Mouse (Mus musculus) hindbrain, embryonic 15.5 days (tissue): ENCODE measurements around the gene Gorasp2. TPM values are rescaled to one million over a fixed set of nuclear protein-coding genes. Genes with fewer than 3 reads are reported as not detected.
A peak's percentile ranks its signal among the peaks of the same experiment; 100 is the strongest.

Source experiments
- ATAC-seq: fragments of 200-750 bp; cut with Nextera tagmentation; 2 replicates; pipeline ENCODE4 v1.8.0; 2017; ENCODE audit warnings: low read depth, moderate number of reproducible peaks, moderate TSS enrichment; ENCODE audit not compliant: low FRiP score
- H3K27ac ChIP-seq: fragments of 300-500 bp; sonication (generic); replicated peaks from 2 replicates; pipeline ENCODE4 v1.5.1; 2015; ENCODE audit warnings: mild to moderate bottlenecking, inconsistent platforms
- H3K27me3 ChIP-seq: fragments of 300-500 bp; sonication (generic); 2 replicates; pipeline ENCODE4 v1.6.1; 2015; ENCODE audit warnings: control low read depth, inconsistent platforms
- H3K36me3 ChIP-seq: fragments of 300-500 bp; sonication (generic); 2 replicates; pipeline ENCODE4 v1.6.1; 2015; ENCODE audit warnings: control low read depth, inconsistent platforms
- H3K4me1 ChIP-seq: fragments of 300-500 bp; sonication (generic); replicated peaks from 2 replicates; pipeline ENCODE4 v1.6.1; 2015; ENCODE audit warnings: control low read depth, inconsistent platforms
- H3K4me2 ChIP-seq: fragments of 300-500 bp; sonication (generic); 2 replicates; pipeline ENCODE4 v1.6.1; 2015; ENCODE audit warnings: moderate library complexity, mild to moderate bottlenecking, inconsistent platforms
- H3K4me3 ChIP-seq: fragments of 300-500 bp; sonication (generic); 2 replicates; pipeline ENCODE4 v1.5.1; 2015; ENCODE audit warnings: mild to moderate bottlenecking, inconsistent platforms
- H3K9ac ChIP-seq: fragments of 300-500 bp; sonication (generic); 2 replicates; pipeline ENCODE4 v1.6.1; 2015; ENCODE audit warnings: inconsistent platforms
- H3K9me3 ChIP-seq: fragments of 300-500 bp; sonication (generic); 2 replicates; pipeline ENCODE4 v1.6.1; 2016; ENCODE audit warnings: control low read depth, inconsistent platforms
- WGBS: fragments of 180-500 bp; shearing (Covaris S2); methylation state at CpG from one replicate; pipeline ENCODE4 v1.1.7; 2015; 5-methylcytosine and 5-hydroxymethylcytosine counted together
- polyA plus RNA-seq: library from polyadenylated mRNA; unstranded; fragments of >200 nt; fragmentation: Nextera tagmentation; extraction: Ambion mirVana; gene quantifications from 2 replicates; pipeline ENCODE4 v1.2.1, GENCODE M21; 2015

Gene Gorasp2
- 134 and 144 TPM in 2 replicates for polyA plus RNA-seq

DNA sequence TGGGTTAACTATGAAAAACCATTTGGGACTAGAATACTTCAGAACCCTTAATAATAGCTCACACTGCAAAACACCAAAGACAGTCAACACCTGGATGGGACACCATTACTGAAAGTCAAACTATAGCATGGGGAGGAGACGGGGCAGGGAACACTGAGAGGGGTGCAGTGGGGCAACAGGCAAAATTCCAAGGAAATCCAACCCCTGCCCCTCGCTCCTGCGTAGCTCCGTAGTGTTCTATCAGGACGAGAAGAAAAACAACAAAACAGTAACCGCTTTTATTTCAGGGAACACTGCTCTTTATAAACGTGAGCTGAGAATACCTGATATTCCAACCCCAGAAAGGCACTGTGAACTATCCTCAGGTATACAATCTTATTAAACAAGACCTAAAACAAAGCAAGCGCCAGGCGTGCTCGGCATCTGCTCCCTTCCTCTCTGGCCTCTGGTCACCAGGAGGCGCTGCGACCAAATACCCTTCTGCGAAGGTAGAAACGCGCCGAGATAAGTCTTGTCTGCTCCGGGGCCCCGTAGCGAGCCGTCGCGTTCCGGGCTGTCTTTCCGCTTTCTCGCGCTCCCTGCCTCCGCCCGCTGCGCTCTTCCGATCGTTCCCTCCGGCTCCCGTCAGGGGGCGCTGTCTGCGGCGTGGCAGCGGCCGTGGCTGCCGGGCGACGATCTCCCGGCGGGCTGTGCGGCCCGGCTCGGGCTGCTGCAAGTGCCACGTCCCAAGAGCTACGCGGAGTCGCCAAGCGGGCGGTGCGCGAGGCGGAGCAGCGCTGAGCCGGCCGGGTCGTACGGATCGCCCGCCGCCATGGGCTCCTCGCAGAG lies at the start of gene Gorasp2:
Gene Gorasp2, plus strand, starts transcription at position 690 of the 828 bp plus-strand sequence.
- H3K4me3 ChIP-seq = peak within 1 kb of the TSS; percentile 93
- peaks cover 23% of the 10 kb centered on the region for H3K4me1 ChIP-seq
- H3K4me2 ChIP-seq = peak within 1 kb of the TSS; percentile 64
- WGBS = 2% methylated on average over 64 of the region's 64 CpGs
- H3K9me3 ChIP-seq = no peaks in the 10 kb centered on the region
- peak; percentile 96 for ATAC-seq
- H3K9ac ChIP-seq = peak within 1 kb of the TSS; percentile 96
- no peaks in the 10 kb centered on the region for H3K36me3 ChIP-seq
- no peaks in the 10 kb centered on the region for H3K27me3 ChIP-seq
- peak within 1 kb of the TSS; percentile 86 for H3K27ac ChIP-seq

DNA sequence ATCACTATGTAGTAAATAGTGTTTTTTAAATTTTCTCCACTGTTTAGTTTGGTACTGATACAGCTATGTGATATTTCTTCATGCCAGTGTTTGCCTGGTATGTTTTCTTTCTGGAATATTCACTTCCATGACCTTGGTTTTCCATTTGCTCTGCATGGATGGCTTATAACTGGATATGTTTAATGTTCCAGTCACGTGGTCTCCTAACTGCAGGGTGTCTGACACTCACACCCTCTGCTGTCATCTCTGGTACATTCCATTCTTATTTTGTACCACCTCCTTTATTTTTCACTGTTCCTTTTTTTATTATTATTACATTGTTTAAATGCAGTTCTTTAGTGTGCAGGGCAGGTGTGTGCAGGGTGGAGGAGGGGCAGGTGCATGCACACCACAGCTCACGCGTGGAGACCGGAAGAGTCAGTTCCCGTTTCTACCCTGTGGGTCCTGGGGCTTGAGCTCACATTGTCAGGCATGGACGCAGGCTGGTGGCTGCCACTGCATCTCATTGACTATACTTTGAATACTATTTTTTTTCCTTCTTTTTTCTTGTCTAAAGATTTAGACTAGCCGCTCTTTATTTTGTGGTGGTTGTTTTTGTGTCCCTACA lies 46.5 kb upstream of the Gorasp2 start:
- Histone ChIP-seq H3K4me2 (no peak overlapping the region), H3K4me3 (no peak overlapping the region)
- WGBS = 86% methylated on average over 7 of the region's 7 CpGs

DNA sequence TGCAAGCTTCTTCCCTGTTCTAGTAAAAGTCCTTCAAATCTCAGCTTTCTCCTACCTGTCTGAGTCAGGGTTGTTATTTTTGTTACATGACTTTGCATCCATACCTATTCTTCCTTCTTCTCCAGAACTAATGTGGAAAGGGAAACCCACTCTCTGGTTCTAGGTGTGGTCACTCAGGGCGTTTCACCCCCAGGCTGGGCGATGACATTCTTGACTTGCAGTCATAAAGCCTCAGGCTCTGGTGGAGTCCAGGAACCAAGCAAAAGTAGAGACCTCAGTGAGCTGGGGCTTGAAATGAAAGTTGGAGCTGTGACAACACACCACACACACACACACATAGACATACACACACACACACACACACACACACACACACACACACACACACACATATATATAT lies 45.3 kb upstream of the Gorasp2 start:
- ATAC-seq = no peak
- Histone ChIP-seq H3K27me3 (no peaks in the 10 kb centered on the region), H3K9me3 (no peaks in the 10 kb centered on the region), H3K4me1 (no peaks in the 10 kb centered on the region), H3K4me2 (no peak overlapping the region), H3K36me3 (no peaks in the 10 kb centered on the region), H3K9ac (no peak overlapping the region), H3K27ac (no peak overlapping the region), H3K4me3 (no peak overlapping the region)
- WGBS = 80% methylated on average over 2 of the region's 2 CpGs

More for the DNA sequence above, 46.5 kb upstream of the Gorasp2 start:
- no peak for ATAC-seq
- Histone ChIP-seq H3K27me3 (no peaks in the 10 kb centered on the region), H3K4me1 (no peaks in the 10 kb centered on the region), H3K9me3 (no peaks in the 10 kb centered on the region), H3K36me3 (no peaks in the 10 kb centered on the region), H3K27ac (no peak overlapping the region), H3K9ac (no peak overlapping the region)

DNA sequence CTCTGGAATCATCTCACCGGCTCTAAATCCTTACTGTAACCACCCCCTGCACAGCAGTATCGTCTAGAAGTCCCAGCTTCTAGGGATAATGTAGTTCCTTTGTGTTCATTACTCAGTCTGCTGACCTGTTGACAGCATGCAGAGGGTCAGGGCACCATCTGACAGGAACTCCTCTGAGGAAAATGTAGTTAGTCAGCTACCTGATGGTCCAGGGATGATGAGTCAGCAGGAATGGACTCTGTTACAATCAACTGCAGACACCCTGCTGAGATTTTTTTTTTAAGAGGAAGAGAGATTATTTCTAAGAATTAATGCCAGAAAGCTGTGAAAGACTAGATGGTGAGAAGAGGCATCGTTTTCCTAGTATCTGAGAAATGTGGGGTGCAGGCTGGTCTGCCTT lies 44.8 kb upstream of the Gorasp2 start:
- H3K27me3 ChIP-seq = no peaks in the 10 kb centered on the region
- ATAC-seq = no peak
- no peak overlapping the region for H3K9ac ChIP-seq
- H3K9me3 ChIP-seq = no peaks in the 10 kb centered on the region
- no peak overlapping the region for H3K4me2 ChIP-seq
- no peak overlapping the region for H3K27ac ChIP-seq
- whole genome bisulfite sequencing = 60% methylated on average over 3 of the region's 3 CpGs
- H3K4me3 ChIP-seq = no peak overlapping the region
- H3K36me3 ChIP-seq = no peaks in the 10 kb centered on the region
- no peaks in the 10 kb centered on the region for H3K4me1 ChIP-seq

DNA sequence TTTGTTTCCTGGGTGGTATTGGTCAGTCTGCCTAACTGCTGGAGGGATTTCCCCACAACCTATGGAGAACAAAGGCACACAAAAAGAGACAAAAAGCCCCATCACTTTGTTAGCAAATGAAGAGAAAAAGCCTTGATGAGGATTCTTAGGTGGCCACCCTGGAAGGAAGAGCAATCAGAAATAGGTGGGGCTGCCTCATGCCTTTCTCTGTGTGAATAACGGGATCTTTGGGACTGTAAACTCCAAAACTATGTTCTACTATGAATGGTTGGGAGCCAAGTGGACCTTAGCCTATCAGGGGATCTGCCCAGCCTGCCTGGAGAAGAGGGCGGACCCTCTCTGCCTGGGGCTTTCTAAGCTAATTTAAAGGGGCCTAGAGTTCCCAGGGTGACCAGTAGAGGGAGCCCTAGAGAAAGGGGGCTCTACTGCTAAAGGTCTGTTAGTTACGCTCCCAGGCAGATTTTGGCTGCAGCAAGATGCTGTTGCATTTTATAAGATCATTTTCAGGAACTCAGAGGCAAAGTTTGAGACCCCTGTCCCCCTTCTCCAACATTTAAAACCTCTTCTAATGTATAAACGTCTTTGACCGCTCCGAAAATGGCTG lies 42.0 kb upstream of the Gorasp2 start:
- H3K27me3 ChIP-seq = no peaks in the 10 kb centered on the region
- no peaks in the 10 kb centered on the region for H3K9me3 ChIP-seq
- no peak overlapping the region for H3K4me2 ChIP-seq
- ATAC-seq = no peak
- 83% methylated on average over 6 of the region's 6 CpGs for WGBS
- no peak overlapping the region for H3K9ac ChIP-seq
- no peak overlapping the region for H3K4me3 ChIP-seq
- H3K4me1 ChIP-seq = no peaks in the 10 kb centered on the region
- no peak overlapping the region for H3K27ac ChIP-seq
- no peaks in the 10 kb centered on the region for H3K36me3 ChIP-seq

DNA sequence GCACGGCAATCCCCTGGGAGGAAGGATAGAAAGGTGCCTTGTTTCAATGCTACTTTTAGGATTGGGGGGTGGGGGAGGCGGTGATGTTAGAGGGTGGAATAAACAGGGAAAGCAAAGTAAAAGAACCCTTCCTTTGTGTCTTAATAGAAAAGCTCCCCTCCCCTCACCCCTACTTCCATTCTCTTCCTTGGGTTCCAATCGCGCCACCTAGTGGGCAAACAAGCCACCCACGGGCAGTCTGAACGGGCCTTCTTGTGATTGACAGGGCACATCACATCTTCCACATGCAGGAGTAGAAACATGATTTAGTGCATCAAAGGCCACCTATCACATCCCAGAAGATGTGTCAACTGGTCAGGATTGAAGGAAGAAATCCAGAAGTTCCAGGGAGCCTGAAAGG lies 41.2 kb upstream of the Gorasp2 start:
- no peaks in the 10 kb centered on the region for H3K36me3 ChIP-seq
- no peaks in the 10 kb centered on the region for H3K4me1 ChIP-seq
- H3K9ac ChIP-seq = no peak overlapping the region
- no peak overlapping the region for H3K4me3 ChIP-seq
- H3K27me3 ChIP-seq = no peaks in the 10 kb centered on the region
- H3K27ac ChIP-seq = no peak overlapping the region
- no peak for ATAC-seq
- no peak overlapping the region for H3K4me2 ChIP-seq
- no peaks in the 10 kb centered on the region for H3K9me3 ChIP-seq
- 15% methylated on average over 6 of the region's 6 CpGs for WGBS

DNA sequence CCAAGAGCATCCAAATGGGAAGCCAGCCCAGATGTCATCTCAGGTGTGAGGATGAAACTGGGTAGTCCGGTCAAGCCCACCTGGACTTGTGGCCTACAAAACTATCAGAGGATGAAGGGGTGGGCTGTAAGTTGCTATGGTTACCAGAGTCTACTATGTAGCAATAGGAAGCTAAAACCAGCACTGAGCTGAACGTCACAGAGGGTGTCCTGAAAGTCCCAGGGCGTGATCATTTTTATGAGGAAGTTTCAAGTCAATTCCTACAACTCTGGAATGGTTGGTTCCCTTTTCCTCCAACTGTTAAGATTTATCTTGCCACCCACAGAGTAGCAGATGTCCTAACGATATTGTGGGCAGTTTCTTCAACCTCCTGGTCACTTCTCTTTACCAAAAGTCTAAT lies 39.1 kb upstream of the Gorasp2 start:
- Histone ChIP-seq H3K4me1 (no peaks in the 10 kb centered on the region), H3K9ac (no peak overlapping the region), H3K9me3 (no peaks in the 10 kb centered on the region), H3K36me3 (no peaks in the 10 kb centered on the region), H3K4me2 (no peak overlapping the region), H3K27me3 (no peaks in the 10 kb centered on the region), H3K27ac (no peak overlapping the region), H3K4me3 (no peak overlapping the region)
- no peak for ATAC-seq
- WGBS = 71% methylated on average over 4 of the region's 4 CpGs

DNA sequence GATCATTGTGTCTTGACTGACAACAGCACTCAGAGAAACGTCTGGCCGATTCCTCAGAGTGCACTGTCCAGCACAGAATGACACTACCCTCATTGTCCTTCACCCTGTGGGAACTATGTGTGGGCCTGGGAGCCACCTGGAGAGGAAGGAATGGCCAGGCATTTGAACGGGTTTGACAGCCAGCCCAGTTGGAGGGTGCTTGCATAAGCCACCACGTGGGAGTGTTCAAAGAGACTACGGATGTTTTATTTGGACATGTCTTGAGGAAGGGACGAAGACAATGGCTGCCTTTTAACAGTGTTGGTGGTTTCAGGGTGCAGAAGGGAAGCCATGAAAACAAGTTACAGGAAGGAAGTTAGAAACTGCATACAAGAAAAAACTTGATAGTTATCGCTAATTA lies 35.6 kb upstream of the Gorasp2 start:
- WGBS = 61% methylated on average over 7 of the region's 7 CpGs
- no peaks in the 10 kb centered on the region for H3K36me3 ChIP-seq
- H3K4me2 ChIP-seq = no peak overlapping the region
- ATAC-seq = no peak
- H3K27me3 ChIP-seq = no peaks in the 10 kb centered on the region
- H3K4me3 ChIP-seq = no peak overlapping the region
- H3K9ac ChIP-seq = no peak overlapping the region
- H3K4me1 ChIP-seq = peaks cover 15% of the 10 kb centered on the region
- H3K27ac ChIP-seq = no peak overlapping the region
- H3K9me3 ChIP-seq = no peaks in the 10 kb centered on the region

DNA sequence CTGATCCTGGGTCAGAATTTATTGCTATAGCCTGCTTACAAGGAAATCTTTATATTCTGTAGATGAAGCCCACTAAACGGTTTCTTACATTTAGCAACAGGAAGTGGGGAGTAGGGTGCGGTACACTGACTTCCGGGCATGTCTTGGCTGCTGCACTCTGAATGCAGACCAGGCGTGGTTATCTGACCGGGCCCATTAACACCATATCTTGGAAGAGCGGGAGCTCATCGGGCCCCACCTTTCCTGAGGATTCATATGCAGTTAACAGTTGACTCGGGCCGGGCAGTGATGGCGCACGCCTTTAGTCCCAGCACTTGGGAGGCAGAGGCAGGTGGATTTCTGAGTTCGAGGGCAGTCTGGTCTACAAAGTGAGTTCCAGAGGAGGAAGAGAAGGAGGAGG lies 33.0 kb upstream of the Gorasp2 start:
- Histone ChIP-seq H3K4me3 (no peak overlapping the region), H3K27me3 (no peaks in the 10 kb centered on the region), H3K36me3 (no peaks in the 10 kb centered on the region), H3K9ac (no peak overlapping the region), H3K4me1 (peaks cover 15% of the 10 kb centered on the region), H3K9me3 (no peaks in the 10 kb centered on the region), H3K27ac (no peak overlapping the region), H3K4me2 (no peak overlapping the region)
- no peak for ATAC-seq
- 92% methylated on average over 12 of the region's 12 CpGs for WGBS

DNA sequence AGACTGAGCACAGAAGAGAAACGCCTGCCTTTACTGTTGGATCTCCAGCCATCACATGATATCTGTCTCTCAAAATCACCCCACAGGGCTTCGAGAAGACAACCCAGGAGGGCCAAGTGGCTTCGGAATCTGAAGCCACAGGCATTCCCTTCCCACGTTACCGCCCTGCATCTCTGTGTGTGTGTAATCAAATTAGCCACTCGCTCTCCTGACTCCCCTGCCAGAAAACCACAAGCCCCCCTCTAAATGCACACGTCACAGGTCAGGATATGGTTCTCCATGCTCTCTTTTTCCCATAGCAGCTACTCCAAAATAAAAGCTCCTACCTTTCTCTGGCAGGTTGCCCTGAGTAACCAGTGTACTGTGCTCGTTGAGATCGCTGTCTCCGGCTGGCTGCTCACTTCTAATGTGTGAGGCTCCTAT lies 32.0 kb upstream of the Gorasp2 start:
- Histone ChIP-seq H3K9ac (peak overlapping the region; percentile 6; the same call in 1 of the 2 replicates), H3K4me3 (peak overlapping the region; percentile 30)
- WGBS = 9% methylated on average over 10 of the region's 10 CpGs

DNA sequence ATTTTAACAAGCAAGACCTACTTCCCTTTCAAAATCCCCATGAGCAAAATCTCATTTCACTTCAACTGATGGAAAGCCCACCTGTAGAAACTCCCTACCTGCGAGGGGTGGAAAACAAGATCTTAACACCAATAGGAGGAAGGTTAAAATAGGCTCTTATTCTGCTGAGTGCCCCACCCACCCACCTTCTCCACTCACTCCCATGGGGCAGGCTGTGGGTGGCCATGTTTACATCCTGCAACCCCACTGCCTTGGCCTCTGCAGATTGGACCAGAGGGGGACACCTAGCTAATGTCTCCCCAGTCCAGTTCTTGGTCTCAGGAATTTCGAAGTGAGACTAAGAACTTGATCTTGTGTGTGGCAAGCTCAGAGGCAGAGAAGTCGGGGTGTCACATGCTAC lies 31.5 kb upstream of the Gorasp2 start:
- H3K4me2 ChIP-seq = peak overlapping the region; percentile 53
- no peak overlapping the region for H3K9ac ChIP-seq
- peak overlapping the region; percentile 30 for H3K4me3 ChIP-seq
- 71% methylated on average over 3 of the region's 3 CpGs for WGBS
- ATAC-seq = no peak
- H3K4me1 ChIP-seq = peaks cover 15% of the 10 kb centered on the region
- no peaks in the 10 kb centered on the region for H3K27me3 ChIP-seq
- H3K9me3 ChIP-seq = no peaks in the 10 kb centered on the region
- peak overlapping the region; percentile 69; the same call in 1 of the 2 replicates for H3K27ac ChIP-seq
- no peaks in the 10 kb centered on the region for H3K36me3 ChIP-seq

More for the DNA sequence above, 32.0 kb upstream of the Gorasp2 start:
- H3K4me2 ChIP-seq = peak overlapping the region; percentile 53
- H3K9me3 ChIP-seq = no peaks in the 10 kb centered on the region
- ATAC-seq = peak; percentile 93
- peaks cover 15% of the 10 kb centered on the region for H3K4me1 ChIP-seq
- no peaks in the 10 kb centered on the region for H3K36me3 ChIP-seq
- peak overlapping the region; percentile 69 for H3K27ac ChIP-seq
- no peaks in the 10 kb centered on the region for H3K27me3 ChIP-seq

DNA sequence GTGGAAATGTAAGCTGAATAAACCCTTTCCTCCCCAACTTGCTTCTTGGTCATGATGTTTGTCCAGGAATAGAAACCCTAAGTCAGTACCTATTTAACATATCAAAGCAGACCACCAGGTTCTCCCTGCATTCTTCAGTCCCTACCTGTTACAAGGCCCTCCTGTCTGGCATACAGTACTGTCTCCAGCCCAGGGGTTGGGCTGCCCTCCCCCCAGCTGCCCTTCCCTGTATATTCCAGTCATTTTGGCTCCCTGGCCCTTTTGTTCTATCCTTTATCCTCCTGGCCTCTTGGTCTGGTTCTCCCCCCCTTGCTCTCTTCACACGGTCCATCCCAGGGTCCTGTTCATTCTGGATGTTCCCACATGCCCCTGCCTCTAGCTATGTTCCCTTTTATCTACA lies 30.1 kb upstream of the Gorasp2 start:
- Histone ChIP-seq H3K9ac (no peak overlapping the region), H3K36me3 (no peaks in the 10 kb centered on the region), H3K4me2 (no peak overlapping the region), H3K9me3 (no peaks in the 10 kb centered on the region), H3K27ac (no peak overlapping the region), H3K4me1 (peaks cover 15% of the 10 kb centered on the region), H3K4me3 (no peak overlapping the region), H3K27me3 (no peaks in the 10 kb centered on the region)
- no peak for ATAC-seq
- 96% methylated on average over 1 of the region's 1 CpGs for WGBS
